Mouse (Mus musculus): ENCODE data around the gene Cox10. TPM values are rescaled to one million over a fixed set of nuclear protein-coding genes. Genes with fewer than 3 reads are reported as not detected.

Gene Cox10
- polyA plus RNA-seq, 1 experiment: 12.0 TPM

DNA sequence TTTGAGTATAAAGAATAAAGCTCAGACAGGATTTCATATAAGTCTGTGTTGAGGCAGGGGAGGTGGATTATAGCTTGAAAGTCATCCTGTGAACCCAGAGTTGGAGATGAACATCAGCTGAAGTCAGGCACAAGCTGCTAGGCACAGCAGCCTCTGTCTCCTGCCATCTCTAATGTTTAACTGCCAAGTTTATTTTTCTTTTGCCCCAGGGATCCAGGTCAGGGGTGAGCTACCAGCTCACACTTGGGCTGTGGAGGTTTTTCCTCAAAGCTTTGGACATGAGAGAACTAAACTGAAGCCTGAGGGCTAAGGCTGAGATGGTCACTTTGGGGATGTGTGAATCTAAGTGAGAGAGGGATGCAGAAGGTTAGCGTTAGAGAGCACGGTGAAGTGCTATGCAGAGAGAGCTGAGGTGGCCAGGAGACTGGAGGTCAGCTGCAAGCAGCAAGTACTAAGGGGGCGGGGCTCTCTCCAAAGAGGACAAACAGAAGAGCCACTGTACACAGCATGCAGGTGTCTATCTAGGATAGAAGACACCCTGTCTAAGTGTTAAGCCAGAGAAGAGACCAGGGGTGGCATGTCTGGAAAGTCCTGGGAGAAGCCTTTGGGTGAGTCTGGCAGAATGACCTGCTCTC, 91.1 kb downstream of the Cox10 start:
- no peaks in the 10 kb centered on the region for H3K4me1 ChIP-seq (ENCODE audit: control insufficient read depth, insufficient read depth, low read length)
- H3K27ac ChIP-seq (ENCODE audit: insufficient read depth, low read length): no peak overlapping the region
- TF ChIP-seq CTCF (IDR thresholded peaks at IDR 0.05; ENCODE audit: borderline replicate concordance, insufficient read depth, low read length) (no peak), POLR2A (IDR thresholded peaks at IDR 0.05; ENCODE audit: low read depth, low read length) (no peak)

DNA sequence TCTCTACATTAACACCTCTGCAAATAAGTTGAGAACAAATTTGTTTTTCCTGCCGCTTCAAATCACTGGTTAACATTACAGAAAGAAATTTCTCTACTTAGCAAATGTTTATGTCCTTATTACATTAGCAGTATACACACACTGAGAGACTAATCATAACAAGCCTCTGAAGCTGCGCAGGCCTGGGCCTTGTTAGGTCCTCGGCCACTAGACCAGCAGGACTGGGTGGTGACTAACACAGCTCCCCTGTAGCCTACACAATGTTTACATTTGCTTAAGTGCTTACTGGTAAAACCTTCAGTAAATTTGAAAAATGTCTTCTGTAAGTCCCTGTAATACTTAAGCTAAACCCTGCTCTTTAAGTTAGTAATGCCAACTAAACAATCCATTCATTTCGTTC, 92.6 kb downstream of the Cox10 start:
- Histone ChIP-seq H3K4me3 (ENCODE audit: insufficient read depth, low read length) (no peak overlapping the region), H3K4me1 (ENCODE audit: control insufficient read depth, insufficient read depth, low read length) (no peaks in the 10 kb centered on the region), H3K27ac (ENCODE audit: insufficient read depth, low read length) (no peak overlapping the region)
- TF ChIP-seq POLR2A (IDR thresholded peaks at IDR 0.05; ENCODE audit: low read depth, low read length) (no peak), CTCF (IDR thresholded peaks at IDR 0.05; ENCODE audit: borderline replicate concordance, insufficient read depth, low read length) (no peak)

More for the DNA sequence above, 91.1 kb downstream of the Cox10 start:
- H3K4me3 ChIP-seq (ENCODE audit: insufficient read depth, low read length): no peak overlapping the region

GRCm38 (mm10) chr11:63985481-63985880, 93.8 kb downstream of the Cox10 start:
- Histone ChIP-seq H3K4me1 (ENCODE audit: control insufficient read depth, insufficient read depth, low read length) (no peaks in the 10 kb centered on the region), H3K27ac (ENCODE audit: insufficient read depth, low read length) (no peak overlapping the region), H3K4me3 (ENCODE audit: insufficient read depth, low read length) (no peak overlapping the region)
- TF ChIP-seq POLR2A (IDR thresholded peaks at IDR 0.05; ENCODE audit: low read depth, low read length): no peak
- no peak for TF ChIP-seq CTCF (IDR thresholded peaks at IDR 0.05; ENCODE audit: borderline replicate concordance, insufficient read depth, low read length)

DNA sequence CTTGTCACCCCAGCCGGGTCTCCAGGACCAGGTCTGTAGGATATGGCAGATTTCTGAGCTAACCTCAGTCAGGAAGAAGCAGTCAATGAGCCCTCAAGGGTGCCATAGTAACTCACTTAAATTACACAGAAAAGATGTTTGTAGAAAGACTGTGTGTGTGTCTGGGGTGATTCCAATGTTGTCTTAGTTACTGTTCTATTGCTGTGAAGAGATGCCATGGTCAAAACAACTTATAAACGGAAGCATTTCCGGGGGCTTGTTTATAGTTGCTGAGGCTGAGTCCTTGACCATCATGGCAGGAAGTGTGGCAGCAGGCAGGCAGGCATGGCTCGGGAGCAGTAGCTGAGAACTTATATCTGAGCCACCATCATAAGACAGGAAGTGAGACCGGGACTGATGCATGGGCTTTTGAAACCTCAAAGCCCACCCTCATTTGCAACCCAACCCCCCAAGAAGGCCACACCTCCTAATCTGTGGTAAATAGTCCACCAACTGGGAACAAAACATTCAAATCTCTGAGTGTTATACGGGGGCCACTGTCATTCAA, 94.6 kb downstream of the Cox10 start:
- H3K27ac ChIP-seq (ENCODE audit: insufficient read depth, low read length): no peak overlapping the region
- H3K4me1 ChIP-seq (ENCODE audit: control insufficient read depth, insufficient read depth, low read length): no peaks in the 10 kb centered on the region
- H3K4me3 ChIP-seq (ENCODE audit: insufficient read depth, low read length): no peak overlapping the region
- TF ChIP-seq CTCF (IDR thresholded peaks at IDR 0.05; ENCODE audit: borderline replicate concordance, insufficient read depth, low read length) (no peak), POLR2A (IDR thresholded peaks at IDR 0.05; ENCODE audit: low read depth, low read length) (no peak)

DNA sequence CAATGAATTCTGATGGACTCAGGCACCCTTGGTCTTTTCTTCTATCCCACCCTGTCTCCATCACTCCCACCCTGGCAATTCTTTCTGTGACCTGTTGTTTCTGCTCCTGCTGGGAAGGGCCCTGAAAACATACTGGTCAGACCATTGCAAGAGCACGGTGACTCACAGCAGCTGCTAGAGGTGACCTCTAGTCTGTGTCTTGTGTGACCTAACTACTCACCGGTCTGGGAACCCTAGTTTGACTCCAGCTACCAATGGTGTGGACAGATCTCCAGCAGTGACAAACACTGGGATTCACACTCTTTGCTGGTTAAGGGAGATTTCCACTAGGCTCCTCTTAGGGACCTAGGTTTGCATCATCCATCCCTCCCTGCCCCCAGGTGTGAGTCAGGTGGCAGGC, 101.5 kb downstream of the Cox10 start:
- Histone ChIP-seq H3K4me1 (ENCODE audit: control insufficient read depth, insufficient read depth, low read length) (no peaks in the 10 kb centered on the region), H3K4me3 (ENCODE audit: insufficient read depth, low read length) (no peak overlapping the region), H3K27ac (ENCODE audit: insufficient read depth, low read length) (no peak overlapping the region)
- TF ChIP-seq CTCF (IDR thresholded peaks at IDR 0.05; ENCODE audit: borderline replicate concordance, insufficient read depth, low read length) (no peak), POLR2A (IDR thresholded peaks at IDR 0.05; ENCODE audit: low read depth, low read length) (no peak)

DNA sequence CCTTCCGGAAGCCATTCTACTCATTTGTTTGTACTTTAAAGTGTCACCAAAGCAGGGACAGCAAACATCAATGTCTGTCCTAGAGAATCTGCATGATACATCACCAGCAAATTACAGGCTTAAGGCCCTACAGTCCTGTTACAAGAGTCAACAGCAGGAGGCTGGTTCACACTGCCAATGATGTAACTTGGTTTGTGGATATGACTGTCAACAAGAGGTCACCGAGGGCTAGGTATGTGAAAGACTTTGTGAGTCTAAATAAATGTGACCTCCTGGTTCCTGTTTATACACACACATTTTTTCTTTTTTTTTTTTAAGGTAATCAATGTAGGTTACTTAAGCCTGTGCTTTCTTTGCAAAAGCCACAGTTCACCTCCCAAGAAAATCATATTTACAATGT, 102.5 kb downstream of the Cox10 start:
- no peak for TF ChIP-seq CTCF (IDR thresholded peaks at IDR 0.05; ENCODE audit: borderline replicate concordance, insufficient read depth, low read length)
- TF ChIP-seq POLR2A (IDR thresholded peaks at IDR 0.05; ENCODE audit: low read depth, low read length): no peak
- Histone ChIP-seq H3K4me1 (ENCODE audit: control insufficient read depth, insufficient read depth, low read length) (no peaks in the 10 kb centered on the region), H3K27ac (ENCODE audit: insufficient read depth, low read length) (no peak overlapping the region), H3K4me3 (ENCODE audit: insufficient read depth, low read length) (no peak overlapping the region)

DNA sequence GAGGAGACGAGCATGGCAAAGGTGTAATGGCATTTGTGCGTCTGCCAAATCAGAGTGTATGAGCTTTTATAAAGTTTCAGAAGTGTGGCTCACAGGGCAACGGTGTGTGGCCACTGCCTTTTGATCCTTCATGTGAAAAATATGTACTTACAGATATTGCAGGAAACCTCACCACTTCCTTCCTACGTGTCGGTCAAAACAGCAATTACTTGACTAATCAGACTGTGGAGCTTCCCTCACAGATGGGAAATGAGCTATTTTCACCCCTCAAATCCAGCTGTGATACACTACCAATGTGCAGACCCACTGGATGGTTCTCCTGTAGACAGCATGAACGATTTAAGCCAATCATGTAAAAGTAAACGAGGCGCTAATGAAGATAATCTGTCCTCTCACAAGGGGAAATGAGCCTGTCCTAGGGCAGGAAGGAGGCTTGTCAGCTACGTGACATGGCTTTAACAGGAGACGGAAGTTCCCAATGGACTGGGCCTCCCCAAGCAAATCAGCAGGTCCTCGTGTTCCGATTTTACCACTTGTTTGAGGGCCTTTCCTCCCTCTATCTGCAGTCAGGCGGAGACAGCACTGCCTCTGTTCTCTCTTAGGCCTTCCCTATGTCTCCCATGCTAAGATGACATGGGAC, 103.9 kb downstream of the Cox10 start:
- Histone ChIP-seq H3K4me3 (ENCODE audit: insufficient read depth, low read length) (no peak overlapping the region), H3K27ac (ENCODE audit: insufficient read depth, low read length) (no peak overlapping the region), H3K4me1 (ENCODE audit: control insufficient read depth, insufficient read depth, low read length) (no peaks in the 10 kb centered on the region)
- TF ChIP-seq CTCF (IDR thresholded peaks at IDR 0.05; ENCODE audit: borderline replicate concordance, insufficient read depth, low read length): no peak
- no peak for TF ChIP-seq POLR2A (IDR thresholded peaks at IDR 0.05; ENCODE audit: low read depth, low read length)

DNA sequence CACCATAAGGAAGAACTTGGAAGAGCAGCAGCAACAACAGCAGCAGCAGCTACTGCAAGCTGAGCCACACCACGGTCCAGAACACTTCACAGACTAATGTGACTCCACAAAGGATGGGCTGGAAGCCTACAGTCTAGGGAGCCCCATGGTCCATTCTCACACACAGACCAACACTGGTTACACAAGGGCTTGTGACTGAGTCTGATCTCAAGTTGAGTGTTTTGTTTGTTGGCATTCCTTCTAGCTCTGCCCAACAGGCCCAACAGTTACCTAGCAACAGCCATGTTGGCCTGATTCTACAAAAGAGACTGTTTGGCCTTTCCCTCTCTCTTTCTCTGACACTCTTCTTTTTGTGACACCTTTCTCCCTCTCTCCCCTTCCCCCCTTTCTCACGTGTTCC, 105.3 kb downstream of the Cox10 start:
- no peak overlapping the region for H3K4me3 ChIP-seq (ENCODE audit: insufficient read depth, low read length)
- TF ChIP-seq POLR2A (IDR thresholded peaks at IDR 0.05; ENCODE audit: low read depth, low read length) (no peak), CTCF (IDR thresholded peaks at IDR 0.05; ENCODE audit: borderline replicate concordance, insufficient read depth, low read length) (no peak)
- H3K4me1 ChIP-seq (ENCODE audit: control insufficient read depth, insufficient read depth, low read length): no peaks in the 10 kb centered on the region
- no peak overlapping the region for H3K27ac ChIP-seq (ENCODE audit: insufficient read depth, low read length)

GRCm38 (mm10) chr11:63971462-63971861, 107.8 kb downstream of the Cox10 start:
- Histone ChIP-seq H3K4me3 (ENCODE audit: insufficient read depth, low read length) (no peak overlapping the region), H3K4me1 (ENCODE audit: control insufficient read depth, insufficient read depth, low read length) (no peaks in the 10 kb centered on the region), H3K27ac (ENCODE audit: insufficient read depth, low read length) (no peak overlapping the region)
- TF ChIP-seq POLR2A (IDR thresholded peaks at IDR 0.05; ENCODE audit: low read depth, low read length) (no peak), CTCF (IDR thresholded peaks at IDR 0.05; ENCODE audit: borderline replicate concordance, insufficient read depth, low read length) (no peak)

GRCm38 (mm10) chr11:63970818-63971217, 108.5 kb downstream of the Cox10 start:
- no peak for TF ChIP-seq CTCF (IDR thresholded peaks at IDR 0.05; ENCODE audit: borderline replicate concordance, insufficient read depth, low read length)
- no peak for TF ChIP-seq POLR2A (IDR thresholded peaks at IDR 0.05; ENCODE audit: low read depth, low read length)
- no peak overlapping the region for H3K4me3 ChIP-seq (ENCODE audit: insufficient read depth, low read length)
- no peak overlapping the region for H3K27ac ChIP-seq (ENCODE audit: insufficient read depth, low read length)
- no peaks in the 10 kb centered on the region for H3K4me1 ChIP-seq (ENCODE audit: control insufficient read depth, insufficient read depth, low read length)
